Mouse (Mus musculus) mouse trophoblast stem cell (cell line): ENCODE data around the gene Mobp.

ENCODE experiments used
- in situ Hi-C, 2 experiments: fragments of 300-500 bp; cut with MseI, MboI; formaldehyde crosslinking; loops; 2 replicates in 1 of 2; 3 replicates in 1 of 2; pipeline ENCODE4 v1.15.1; 2025

Gene Mobp

GRCm38 (mm10) chr9:120134529-120135160, 14.9 kb upstream of the Mobp start:
- in situ Hi-C loops: no loop called here

GRCm38 (mm10) chr9:120135454-120135853, 14.1 kb upstream of the Mobp start:
- in situ Hi-C loops: no loop called here

DNA sequence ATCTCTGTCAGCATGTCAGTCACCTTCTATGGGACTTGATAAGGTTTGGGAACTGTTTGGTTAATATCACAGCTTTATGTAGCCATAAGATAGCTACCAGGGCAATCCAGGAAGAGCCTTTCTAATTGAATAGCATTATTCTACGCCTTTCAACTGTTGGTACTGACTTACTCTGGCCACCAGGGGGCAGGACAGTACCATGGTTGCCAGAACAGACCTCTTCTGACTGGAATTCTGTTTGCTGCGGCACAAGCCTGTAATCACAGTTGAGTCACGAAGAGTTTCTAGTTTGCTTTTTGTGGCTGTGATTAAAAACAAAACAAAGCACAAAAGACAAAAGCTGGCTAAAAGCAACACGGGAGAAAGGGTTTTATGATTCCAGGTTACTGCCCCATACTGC, 8.9 kb upstream of the Mobp start:
- in situ Hi-C loops: no loop called here

DNA sequence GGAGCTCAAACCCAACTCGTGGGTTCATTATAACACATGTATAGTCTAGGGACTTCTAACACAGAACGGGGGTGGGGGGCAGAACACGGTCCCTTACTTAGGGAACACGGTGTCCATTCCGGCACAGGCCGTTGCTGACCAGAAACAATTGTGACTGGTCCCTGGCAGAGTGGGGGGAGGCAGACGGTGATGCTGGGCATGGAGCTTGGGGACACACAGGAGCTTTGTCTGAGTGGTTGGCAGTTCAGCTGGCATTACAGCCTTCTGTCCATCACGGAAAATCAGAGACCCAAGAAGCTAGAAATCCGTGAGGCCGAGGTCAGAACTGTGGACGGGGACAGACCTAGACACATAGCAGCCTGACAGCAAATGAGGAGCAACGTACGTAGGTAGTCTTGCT, 5.0 kb upstream of the Mobp start:
- in situ Hi-C loops: no loop called here

DNA sequence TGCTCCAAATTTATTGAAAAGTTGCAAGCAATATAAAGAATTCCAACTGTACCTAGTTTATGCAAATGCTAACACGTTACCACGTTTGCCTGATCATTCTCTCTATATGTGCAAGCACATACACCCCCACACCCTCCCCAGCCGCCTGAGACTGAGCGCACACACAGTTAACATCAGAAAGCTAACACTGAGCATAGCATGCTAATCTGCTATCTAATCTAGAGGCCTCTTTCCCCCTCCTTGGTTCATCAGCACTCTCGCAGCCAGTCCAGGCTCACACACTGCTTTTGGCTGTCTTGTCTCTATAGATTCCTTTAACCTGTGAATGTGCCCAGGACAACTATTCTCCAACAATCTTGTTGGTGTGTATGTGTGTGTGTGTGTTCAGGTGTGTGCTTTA, 1.6 kb downstream of the Mobp start:
- in situ Hi-C loops: no loop called here

- in situ Hi-C loops: no loop called here
Observed at GRCm38 (mm10) chr9:120151906-120152399, 2.4 kb downstream of the Mobp start.

- in situ Hi-C loops: no loop called here
Observed at GRCm38 (mm10) chr9:120158047-120158446, 8.5 kb downstream of the Mobp start.

- in situ Hi-C loops: no loop called here
Observed at GRCm38 (mm10) chr9:120163862-120164261, 14.4 kb downstream of the Mobp start.

DNA sequence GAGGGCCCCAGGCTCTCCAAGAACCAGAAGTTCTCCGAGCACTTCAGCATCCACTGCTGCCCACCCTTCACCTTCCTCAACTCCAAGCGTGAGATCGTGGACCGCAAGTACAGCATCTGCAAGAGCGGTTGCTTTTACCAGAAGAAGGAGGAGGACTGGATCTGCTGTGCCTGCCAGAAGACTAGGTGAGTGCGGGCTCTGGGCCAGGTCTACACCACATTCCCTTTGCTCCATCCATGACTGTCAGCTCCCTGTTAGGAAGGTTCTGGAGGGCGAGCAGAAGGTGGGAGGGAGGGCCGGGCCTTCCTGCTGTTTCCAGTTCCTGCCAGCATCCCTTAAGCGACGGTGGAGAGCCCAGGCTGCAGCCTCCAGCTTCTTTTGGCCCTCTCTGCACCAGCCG, 18.3 kb downstream of the Mobp start:
- in situ Hi-C loops: no loop called here

DNA sequence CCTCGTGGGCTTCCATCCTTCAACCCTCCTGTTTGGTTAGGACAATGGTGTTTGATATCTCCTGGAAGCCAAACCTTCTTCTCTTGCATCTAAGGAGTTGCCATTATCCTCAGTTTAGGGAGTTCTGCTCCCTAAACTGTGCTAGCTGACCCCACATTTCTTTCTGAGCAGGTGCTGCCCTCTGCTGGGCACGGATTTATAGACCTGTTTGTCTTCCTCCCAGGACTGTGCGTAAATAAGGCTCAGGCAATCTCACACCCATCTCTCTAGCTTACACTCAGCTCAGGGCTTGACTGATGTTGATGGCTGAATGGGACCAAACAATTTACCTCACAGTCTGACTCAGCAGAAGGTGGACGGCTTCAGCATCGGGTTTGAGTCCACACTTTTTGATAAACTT, 21.8 kb downstream of the Mobp start:
- in situ Hi-C loops: no loop called here

GRCm38 (mm10) chr9:120174436-120175137, 25.1 kb downstream of the Mobp start:
- in situ Hi-C loops: no loop called here

GRCm38 (mm10) chr9:120178813-120179212, 29.3 kb downstream of the Mobp start:
- in situ Hi-C loops: no loop called here

GRCm38 (mm10) chr9:120184499-120184898, 35.0 kb downstream of the Mobp start:
- in situ Hi-C loops: no loop called here

DNA sequence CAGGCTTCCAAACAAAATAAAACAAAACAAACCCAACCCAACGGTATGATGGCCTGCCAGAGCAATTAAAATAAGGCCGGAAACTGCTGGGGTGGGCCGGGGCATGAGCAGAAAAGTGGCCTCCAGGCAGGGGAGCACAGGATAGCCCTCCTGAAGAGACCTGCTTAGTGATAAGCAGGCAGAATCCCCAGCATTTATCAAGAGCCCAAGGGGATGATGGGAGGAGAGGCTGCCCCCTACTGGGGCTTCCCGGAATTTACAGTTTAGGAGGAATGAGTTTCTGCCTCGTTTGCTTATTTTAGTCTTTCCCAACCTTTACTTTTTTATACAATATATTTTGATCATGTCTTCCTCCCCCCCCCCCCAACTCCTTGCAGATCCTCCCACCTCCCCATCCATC, 37.3 kb downstream of the Mobp start:
- in situ Hi-C loops: no loop called here

DNA sequence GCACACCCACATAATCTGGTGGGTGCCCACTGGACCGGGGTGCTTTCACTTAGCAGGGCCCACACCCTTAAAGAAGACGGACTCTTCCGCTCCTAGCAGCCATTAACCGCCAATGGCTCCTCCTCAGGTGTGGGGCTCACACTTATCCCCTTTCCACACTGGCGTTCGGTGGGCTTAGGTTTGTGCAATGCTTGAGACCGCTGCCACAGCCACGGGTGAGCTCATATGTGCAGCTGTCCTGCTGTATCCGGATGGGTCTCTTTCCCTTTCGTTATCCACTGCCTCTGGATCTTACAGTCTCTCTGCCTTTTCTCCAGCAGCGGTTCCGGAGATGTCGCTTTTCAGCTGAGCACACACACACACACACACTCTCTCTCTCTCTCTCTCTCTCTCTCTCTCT, 41.4 kb downstream of the Mobp start:
- in situ Hi-C loops: no loop called here

DNA sequence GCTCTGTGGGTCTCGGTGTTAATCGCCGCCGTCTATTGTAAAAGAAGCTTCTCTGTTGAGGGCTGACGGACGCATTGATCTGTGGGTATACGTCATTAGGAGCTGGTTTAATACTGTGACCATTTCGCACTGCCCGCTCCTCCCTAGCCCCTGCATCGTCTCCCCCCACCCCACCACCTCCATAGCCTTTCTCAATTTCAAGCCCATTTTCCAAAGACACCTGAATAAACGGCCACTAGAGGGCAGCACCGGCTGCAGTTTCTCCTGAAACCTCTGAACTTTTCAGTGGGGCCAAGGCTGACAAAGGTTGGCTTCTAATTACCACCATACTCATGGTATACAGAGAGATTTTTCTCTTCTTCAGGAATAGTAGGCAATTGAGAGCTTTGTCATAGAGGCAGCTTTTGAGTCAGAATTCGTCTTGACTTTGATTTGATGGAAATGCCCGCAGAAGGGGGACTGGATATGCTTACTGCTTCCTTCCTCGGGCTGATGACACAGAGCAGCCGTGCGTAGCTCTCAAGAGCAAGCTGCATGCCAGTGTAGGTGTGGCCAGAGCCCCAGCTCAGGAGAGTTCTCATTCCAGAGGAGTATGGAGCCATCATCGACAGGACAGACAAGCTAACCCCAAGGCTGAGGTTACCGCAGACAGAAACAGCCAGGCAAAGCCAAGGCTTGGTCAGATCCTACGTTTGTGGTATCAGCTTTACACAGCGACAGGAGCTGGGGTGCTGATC, 42.0 kb downstream of the Mobp start:
- in situ Hi-C loops: no loop called here

DNA sequence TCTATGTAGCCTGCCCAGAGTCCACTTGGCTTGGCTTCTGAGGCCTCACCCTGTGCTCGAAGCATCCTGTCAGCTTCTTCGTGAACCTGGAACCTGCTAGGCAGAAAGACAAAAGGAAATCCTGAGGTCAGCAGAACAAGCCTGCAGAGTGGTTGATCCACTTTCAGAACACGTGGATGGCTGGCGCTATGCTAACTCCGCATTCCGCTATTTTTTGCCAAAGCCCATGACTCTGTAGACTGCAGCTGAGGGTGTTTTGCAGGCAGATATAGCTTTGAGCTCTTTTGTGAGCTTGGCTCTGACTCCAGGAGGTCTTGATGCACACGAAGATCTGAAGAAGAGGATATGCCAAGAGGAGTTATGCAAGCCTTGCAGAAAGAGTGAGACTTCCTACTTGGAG, 43.2 kb downstream of the Mobp start:
- in situ Hi-C loops: no loop called here

- in situ Hi-C loops: loop anchor here in 1 of 2 experiments (25.0 kb wide), 1 partner anchor 186 kb away; no protein-coding TSS in a partner anchor
Observed at GRCm38 (mm10) chr9:120200873-120201272, 51.4 kb downstream of the Mobp start.

DNA sequence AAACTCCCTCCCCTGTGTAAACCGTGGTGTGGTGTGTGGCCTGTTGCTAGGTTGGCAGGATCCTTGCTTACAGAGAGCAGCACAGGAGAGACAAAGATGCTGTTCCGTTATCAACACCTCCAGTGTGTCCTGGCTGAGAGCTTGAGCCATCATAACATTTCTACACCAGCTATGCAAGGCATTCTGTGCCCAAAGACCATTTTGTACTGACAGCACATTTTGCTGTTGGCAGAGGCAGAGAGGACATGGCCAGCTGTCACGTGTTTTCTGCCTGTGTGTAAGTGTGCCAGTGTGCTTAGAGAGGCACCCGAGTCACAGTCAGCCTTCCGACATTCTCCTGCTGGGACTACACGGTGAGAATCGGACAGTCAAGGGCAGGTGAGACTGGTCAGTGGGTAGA, 52.2 kb downstream of the Mobp start:
- in situ Hi-C loops: loop anchor here in 1 of 2 experiments (25.0 kb wide), 1 partner anchor 186 kb away; no protein-coding TSS in a partner anchor

GRCm38 (mm10) chr9:120202683-120203082, 53.2 kb downstream of the Mobp start:
- in situ Hi-C loops: loop anchor here in 1 of 2 experiments (25.0 kb wide), 1 partner anchor 185 kb away; no protein-coding TSS in a partner anchor

- in situ Hi-C loops: loop anchor here in 1 of 2 experiments (25.0 kb wide), 1 partner anchor 183 kb away; no protein-coding TSS in a partner anchor
Observed at GRCm38 (mm10) chr9:120203936-120204335, 54.4 kb downstream of the Mobp start.

DNA sequence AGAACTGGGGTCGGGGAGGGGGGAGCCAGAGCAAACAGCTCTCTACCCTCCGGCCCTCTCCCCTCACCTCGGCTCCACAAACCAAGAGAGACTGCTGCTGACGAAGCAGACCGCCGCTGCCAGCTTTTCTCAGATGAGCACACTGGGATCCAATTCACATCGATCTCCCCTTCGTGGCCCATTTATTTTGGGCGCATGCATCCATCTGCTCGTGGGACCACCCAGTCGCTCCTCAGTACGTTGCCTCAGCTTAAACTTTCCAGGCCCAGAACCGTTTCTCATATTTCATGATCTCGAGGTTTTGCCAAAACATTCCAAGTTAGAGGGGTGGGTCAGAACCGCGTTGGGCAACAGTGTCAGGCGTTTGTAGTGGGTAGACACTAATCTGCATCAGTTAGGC, 57.4 kb downstream of the Mobp start:
- in situ Hi-C loops: loop anchor here in 1 of 2 experiments (25.0 kb wide), 1 partner anchor 180 kb away; no protein-coding TSS in a partner anchor
